In the genomic region with DNA sequence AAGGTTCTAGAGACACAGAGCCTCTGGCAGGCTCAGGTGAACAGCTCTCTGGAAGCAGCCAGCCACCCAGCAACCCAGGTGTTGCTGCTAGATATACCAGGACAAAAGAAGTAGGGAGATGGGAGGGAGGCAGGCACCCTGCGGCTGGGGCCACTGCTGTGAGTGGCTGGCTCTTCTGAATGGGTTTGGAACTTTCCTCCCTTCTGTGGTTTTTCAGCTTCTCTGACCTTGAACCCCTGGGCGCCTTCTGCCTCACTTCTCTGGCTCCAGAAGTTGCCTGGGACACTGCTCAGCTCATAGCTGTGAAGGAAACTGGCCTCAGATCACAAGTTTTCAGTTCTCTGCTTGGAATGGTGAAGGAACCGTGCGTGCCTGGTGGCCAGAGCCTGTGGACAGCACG, we compare ENCODE assay signal across 16 mouse cellular contexts. TPM values are rescaled to one million over a fixed set of nuclear protein-coding genes. Genes with fewer than 3 reads are reported as not detected.
DNase-seq lines count a peak whose midpoint lies in the region; ATAC-seq and TF ChIP-seq lines count a peak whose summit lies in the region.
"Had no signal": no experiment of that assay in that cellular context is flagged by ENCODE, and none has a peak within 500 bp of the region (broad histone marks: within the 10 kb centered on the region; RNA-seq: fewer than 3 reads in every experiment).

No protein-coding gene starts in this region.

- TF ChIP-seq POLR2A in lung, adult 2 months (IDR thresholded peaks at IDR 0.05; ENCODE audit: borderline replicate concordance, extremely low read depth, low read depth, low read length): no peak

- peak; percentile 54 for DNase-seq in lung, embryonic 14.5 days
- no peak for DNase-seq in lung, adult 2 months
- DNase-seq in ZHBTc4 (ENCODE audit: low read depth, low spot score): peak; percentile 63
- DNase-seq in liver, embryonic 13.5 days: peak; percentile 45
- no peak for DNase-seq in embryo, embryonic 9.5 days (ENCODE audit: extremely low spot score)
- DNase-seq in right cerebral cortex, postnatal 36 days (ENCODE audit: low spot score in 2 of 2): no peak
- DNase-seq in left cerebral cortex, adult 8-10 months (ENCODE audit: low spot score in 2 of 2): no peak
- DNase-seq: cerebellum, postnatal 14 days; kidney, adult 2 months; layer of hippocampus, adult 9-11 months had no signal

- no peak overlapping the region for H3K4me2 ChIP-seq in lung, embryonic 14.5 days
- peak overlapping the region; percentile 52 for H3K4me2 ChIP-seq in liver, embryonic 13.5 days
- H3K4me2 ChIP-seq: embryonic facial prominence, embryonic 13.5 days; hindbrain, embryonic 14.5 days; limb, embryonic 13.5 days; stomach, embryonic 15.5 days had no signal

- no peak for ATAC-seq in lung, embryonic 14.5 days (ENCODE audit: insufficient read depth)
- peak; percentile 13 for ATAC-seq in liver, embryonic 13.5 days (ENCODE audit: low read depth)
- ATAC-seq: midbrain, embryonic 16.5 days had no signal

- peaks cover 2% of the 10 kb centered on the region; the same call in 1 of the 2 replicates for H3K4me1 ChIP-seq in lung, embryonic 14.5 days (ENCODE audit: insufficient read depth)
- H3K4me1 ChIP-seq in lung, adult 2 months (ENCODE audit: control insufficient read depth, insufficient read depth, low read length): no peaks in the 10 kb centered on the region
- peaks cover 89% of the 10 kb centered on the region for H3K4me1 ChIP-seq in E14TG2a.4 (replicated peaks; ENCODE audit: low read depth, low read length)
- H3K4me1 ChIP-seq in liver, embryonic 13.5 days (replicated peaks): peaks cover 51% of the 10 kb centered on the region
- H3K4me1 ChIP-seq: stomach, embryonic 15.5 days had no signal

- H3K27ac ChIP-seq in lung, embryonic 14.5 days (ENCODE audit: low read depth): peak overlapping the region; percentile 40
- H3K27ac ChIP-seq in liver, embryonic 13.5 days: peak overlapping the region; percentile 98
- H3K27ac ChIP-seq: embryonic facial prominence, embryonic 13.5 days; hindbrain, embryonic 14.5 days; limb, embryonic 13.5 days; stomach, embryonic 15.5 days had no signal

- H3K27me3 ChIP-seq in lung, embryonic 14.5 days (ENCODE audit: insufficient read depth, low read length): no peaks in the 10 kb centered on the region
- no peaks in the 10 kb centered on the region for H3K27me3 ChIP-seq in E14TG2a.4 (ENCODE audit: insufficient read depth, low read length)
- peaks cover 2% of the 10 kb centered on the region; the same call in 1 of the 2 replicates for H3K27me3 ChIP-seq in liver, embryonic 13.5 days
- H3K27me3 ChIP-seq: embryonic facial prominence, embryonic 13.5 days; limb, embryonic 13.5 days; stomach, embryonic 15.5 days had no signal

- no peak overlapping the region; the same call in 1 of the 2 replicates for H3K9ac ChIP-seq in lung, embryonic 14.5 days
- H3K9ac ChIP-seq in liver, embryonic 13.5 days: peak overlapping the region; percentile 66
- H3K9ac ChIP-seq: embryonic facial prominence, embryonic 13.5 days; hindbrain, embryonic 14.5 days; limb, embryonic 13.5 days; stomach, embryonic 15.5 days had no signal

- H3K36me3 ChIP-seq in lung, embryonic 14.5 days (ENCODE audit: insufficient read depth): no peaks in the 10 kb centered on the region
- H3K36me3 ChIP-seq in E14TG2a.4 (ENCODE audit: insufficient read depth, low read length): no peaks in the 10 kb centered on the region
- H3K36me3 ChIP-seq in liver, embryonic 13.5 days: no peaks in the 10 kb centered on the region
- H3K36me3 ChIP-seq: embryonic facial prominence, embryonic 13.5 days; limb, embryonic 13.5 days; stomach, embryonic 15.5 days had no signal

- WGBS in lung, embryonic 14.5 days: 41% methylated on average over 5 of the region's 5 CpGs
- WGBS in lung, adult 2 months: 44% methylated on average over 5 of the region's 5 CpGs
- 47% methylated on average over 5 of the region's 5 CpGs for WGBS in liver, embryonic 13.5 days (ENCODE audit: insufficient replicate concordance)

- H3K9me3 ChIP-seq in lung, embryonic 14.5 days (ENCODE audit: low read depth, low read length): no peaks in the 10 kb centered on the region
- no peaks in the 10 kb centered on the region for H3K9me3 ChIP-seq in E14TG2a.4 (ENCODE audit: low read length)
- 0 out of 2 replicates have a peak, but pooled peaks cover 5% of the 10 kb centered on the region for H3K9me3 ChIP-seq in liver, embryonic 13.5 days (replicated peaks)
- H3K9me3 ChIP-seq: embryonic facial prominence, embryonic 13.5 days; limb, embryonic 13.5 days; stomach, embryonic 15.5 days had no signal

- no peak overlapping the region for H3K4me3 ChIP-seq in lung, embryonic 14.5 days (ENCODE audit: low read depth, low read length)
- no peak overlapping the region for H3K4me3 ChIP-seq in lung, adult 2 months (replicated peaks; ENCODE audit: extremely low read depth, low read depth, low read length)
- peak overlapping the region; percentile 35; the same call in 1 of the 2 replicates for H3K4me3 ChIP-seq in E14TG2a.4 (replicated peaks; ENCODE audit: low read length)
- no peak overlapping the region for H3K4me3 ChIP-seq in liver, embryonic 13.5 days (replicated peaks)
- H3K4me3 ChIP-seq: embryonic facial prominence, embryonic 13.5 days; limb, embryonic 13.5 days; stomach, embryonic 15.5 days had no signal

- no peak for TF ChIP-seq CTCF in lung, embryonic 14.5 days (IDR thresholded peaks at IDR 0.05; ENCODE audit: low read depth)
- no peak for TF ChIP-seq CTCF in lung, adult 2 months (IDR thresholded peaks at IDR 0.05; ENCODE audit: insufficient read depth, low read length)
- no peak for TF ChIP-seq CTCF in E14TG2a.4 (conservative IDR thresholded peaks at IDR 0.05; ENCODE audit: low read length)

RNA-seq across cellular contexts. Expression of gene Syf2, which starts 52.4 kb away (rescaled TPM):
- polyA plus RNA-seq in lung, embryonic 14.5 days (2014; fragmentation: Nextera tagmentation; extraction: Ambion mirVana): 59.6 and 63.2 TPM in 2 replicates
- 25.7 and 43.4 TPM in 2 replicates for polyA plus RNA-seq in lung, adult 2 months (2012; rRNA removed)
- polyA plus RNA-seq in liver, embryonic 13.5 days (2015; fragmentation: Nextera tagmentation; extraction: Ambion mirVana): 61.7 and 77.5 TPM in 2 replicates
- total RNA-seq in left cerebral cortex, adult 8-10 months (2022): 10 to 100 TPM; 48.4 to 62.7 (median 56.9) TPM

RNA-seq across cellular contexts. Expression of gene Rsrp1, which starts 59.7 kb away (rescaled TPM):
- 341 and 344 TPM in 2 replicates for polyA plus RNA-seq in lung, embryonic 14.5 days (2014; fragmentation: Nextera tagmentation; extraction: Ambion mirVana)
- 533 and 883 TPM in 2 replicates for polyA plus RNA-seq in lung, adult 2 months (2012; rRNA removed)
- polyA plus RNA-seq in liver, embryonic 13.5 days (2015; fragmentation: Nextera tagmentation; extraction: Ambion mirVana): 232 and 286 TPM in 2 replicates
- total RNA-seq in left cerebral cortex, adult 8-10 months (2022): 100 to 1,000 TPM; 218 to 302 (median 272) TPM

Comparison
In these comparisons a context has a peak if more than half of its experiments do, and no peak if none do; other contexts are left out.
1. DNase-seq: peak in lung, embryonic 14.5 days (single experiment), ZHBTc4 (single experiment) and liver, embryonic 13.5 days (single experiment); none in lung, adult 2 months (single experiment), embryo, embryonic 9.5 days (single experiment), right cerebral cortex, postnatal 36 days (0 of 2) and left cerebral cortex, adult 8-10 months (0 of 2).